Mouse (Mus musculus) lung, embryonic 16.5 days (tissue): ENCODE measurements around the gene Banf1. TPM values are rescaled to one million over a fixed set of nuclear protein-coding genes. Genes with fewer than 3 reads are reported as not detected.
"Not testable (repeated sequence)": the region's sequence is repeated elsewhere in the genome, so short reads cannot be mapped to it uniquely, and the experiment has no call there.

Source experiments
- ATAC-seq: fragments of 200-750 bp; cut with Nextera tagmentation; 2 replicates; pipeline ENCODE4 v1.8.0; 2017; ENCODE audit warnings: low read depth, mild to moderate bottlenecking, moderate library complexity
- H3K27ac ChIP-seq: fragments of 300-500 bp; sonication (generic); 2 replicates; pipeline ENCODE4 v1.5.1; 2014; ENCODE audit warnings: mild to moderate bottlenecking, control low read depth, low read length
- H3K27me3 ChIP-seq: fragments of 300-500 bp; sonication (generic); 2 replicates; pipeline ENCODE4 v1.6.1; 2014; ENCODE audit warnings: low read depth, low read length, mixed read lengths; ENCODE audit not compliant: control insufficient read depth, insufficient read depth
- H3K36me3 ChIP-seq: fragments of 300-500 bp; sonication (generic); 2 replicates; pipeline ENCODE4 v1.6.1; 2014; ENCODE audit warnings: low read length; ENCODE audit not compliant: control insufficient read depth, insufficient read depth
- H3K4me1 ChIP-seq: fragments of 300-500 bp; sonication (generic); replicated peaks from 2 replicates; pipeline ENCODE4 v1.6.1; 2014; ENCODE audit warnings: low read length, mixed read lengths; ENCODE audit not compliant: control insufficient read depth, insufficient read depth
- H3K4me2 ChIP-seq: fragments of 300-500 bp; sonication (generic); 2 replicates; pipeline ENCODE4 v1.6.1; 2014; ENCODE audit warnings: low read depth, low read length, control low read depth
- H3K4me3 ChIP-seq: fragments of 300-500 bp; sonication (generic); 2 replicates; pipeline ENCODE4 v1.5.1; 2014; ENCODE audit warnings: mild to moderate bottlenecking, low read length, control low read depth
- H3K9ac ChIP-seq: fragments of 300-500 bp; sonication (generic); 2 replicates; pipeline ENCODE4 v1.6.1; 2014; ENCODE audit warnings: low read length, control low read depth
- H3K9me3 ChIP-seq: fragments of 300-500 bp; sonication (generic); 2 replicates; pipeline ENCODE4 v1.6.1; 2016; ENCODE audit warnings: low read length; ENCODE audit not compliant: control insufficient read depth
- whole genome bisulfite sequencing: fragments of 180-500 bp; shearing (Covaris S2); extraction: QIAGEN DNeasy Blood & Tissue Kit; methylation state at CpG from one replicate; pipeline ENCODE4 v1.1.7; 2014; 5-methylcytosine and 5-hydroxymethylcytosine counted together
- polyA plus RNA-seq: library from polyadenylated mRNA; unstranded; fragments of >200 nt; fragmentation: Nextera tagmentation; extraction: Ambion mirVana; gene quantifications from 2 replicates; pipeline ENCODE4 v1.2.1, GENCODE M21; 2015

Gene Banf1
- polyA plus RNA-seq, 1 experiment from 2014 or later, result 448 TPM

- no peaks in the 10 kb centered on the region for H3K9me3 ChIP-seq
- peak within 1 kb of the TSS; percentile 87 for H3K4me2 ChIP-seq
- H3K4me1 ChIP-seq, result peaks cover 14% of the 10 kb centered on the region
- under 1% methylated on average over 71 of the region's 92 CpGs for WGBS
- no peaks in the 10 kb centered on the region for H3K27me3 ChIP-seq
- H3K27ac ChIP-seq, result peak within 1 kb of the TSS; percentile 97
- peak within 1 kb of the TSS; percentile 92 for H3K9ac ChIP-seq
- peaks cover 35% of the 10 kb centered on the region for H3K36me3 ChIP-seq
- peak within 1 kb of the TSS; percentile 92 for H3K4me3 ChIP-seq
- ATAC-seq, result peak; percentile 97
These were observed 554 bp downstream of the Banf1 start, which contains the start of gene Eif1ad for GRCm38 (mm10) chr19:5366175-5367052. Eif1ad (plus strand) TSS chr19:5366741.

DNA sequence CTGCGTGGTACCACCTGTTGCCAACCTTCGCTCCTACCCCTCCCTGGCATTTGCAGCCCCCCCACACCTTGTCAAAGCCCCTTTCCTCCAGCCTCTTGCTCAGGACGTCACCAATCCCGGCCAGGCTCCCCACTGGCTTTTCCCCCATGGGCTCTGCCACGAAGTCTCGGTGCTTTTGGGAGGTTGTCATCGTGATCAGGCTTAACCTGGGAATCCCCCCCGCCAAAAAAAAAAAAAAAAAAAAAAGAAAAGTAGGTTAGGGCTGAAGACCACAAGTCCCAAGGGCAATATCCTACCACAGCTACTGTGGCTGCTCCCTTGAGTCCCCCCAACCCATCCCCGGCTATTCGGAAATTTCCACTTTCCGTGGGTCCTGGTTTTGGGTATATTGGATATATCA is 1.2 kb downstream of the Banf1 start:
- Histone ChIP-seq H3K9ac (peak overlapping the region; percentile 92), H3K4me2 (peak overlapping the region; percentile 87), H3K27ac (no peak overlapping the region), H3K27me3 (no peaks in the 10 kb centered on the region), H3K36me3 (peaks cover 32% of the 10 kb centered on the region), H3K4me3 (peak overlapping the region; percentile 92), H3K4me1 (peaks cover 14% of the 10 kb centered on the region), H3K9me3 (no peaks in the 10 kb centered on the region)
- 14% methylated on average over 11 of the region's 11 CpGs for WGBS
- no peak for ATAC-seq

GRCm38 (mm10) chr19:5364124-5364523 is 2.8 kb downstream of the Banf1 start:
- Histone ChIP-seq H3K4me1 (peaks cover 14% of the 10 kb centered on the region), H3K27me3 (no peaks in the 10 kb centered on the region), H3K27ac (no peak overlapping the region), H3K9ac (no peak overlapping the region), H3K36me3 (peaks cover 19% of the 10 kb centered on the region), H3K4me2 (no peak overlapping the region), H3K9me3 (no peaks in the 10 kb centered on the region), H3K4me3 (no peak overlapping the region)
- 85% methylated on average over 2 of the region's 2 CpGs for WGBS
- ATAC-seq, result no peak

GRCm38 (mm10) chr19:5362186-5362585 is 4.8 kb downstream of the Banf1 start:
- Histone ChIP-seq H3K9me3 (no peaks in the 10 kb centered on the region), H3K4me1 (peaks cover 6% of the 10 kb centered on the region), H3K4me2 (no peak overlapping the region), H3K27ac (no peak overlapping the region), H3K27me3 (no peaks in the 10 kb centered on the region), H3K9ac (no peak overlapping the region), H3K36me3 (peaks cover 13% of the 10 kb centered on the region), H3K4me3 (no peak overlapping the region)
- whole genome bisulfite sequencing, result 87% methylated on average over 2 of the region's 2 CpGs
- ATAC-seq, result no peak

DNA sequence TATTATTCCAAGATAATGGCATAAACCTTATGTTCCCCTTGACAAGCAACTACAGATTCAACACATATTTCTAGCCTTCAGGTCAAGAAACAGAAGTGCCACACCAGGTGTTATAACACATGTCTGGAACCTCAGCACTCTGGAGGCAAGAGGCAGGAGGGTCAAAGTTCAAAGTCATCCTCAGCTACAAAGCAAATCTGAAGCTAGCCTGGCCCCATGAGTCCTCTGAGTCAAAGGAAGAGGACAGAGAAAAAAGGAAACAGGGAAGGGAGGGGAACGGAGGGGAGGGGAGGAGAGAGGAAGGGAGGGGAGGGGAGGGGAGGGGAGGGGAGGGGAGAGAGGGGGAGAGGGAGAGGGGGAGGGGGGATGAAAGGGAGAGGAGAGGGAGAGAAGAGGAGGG is 10.9 kb downstream of the Banf1 start:
- no peak for ATAC-seq
- Histone ChIP-seq H3K27me3 (no peaks in the 10 kb centered on the region), H3K4me1 (no peaks in the 10 kb centered on the region), H3K9ac (no peak overlapping the region), H3K4me2 (no peak overlapping the region), H3K9me3 (no peaks in the 10 kb centered on the region), H3K36me3 (no peaks in the 10 kb centered on the region), H3K4me3 (no peak overlapping the region), H3K27ac (no peak overlapping the region)
- no CpG with 5 or more reads among the region's 1 CpGs for WGBS

- ATAC-seq, result no peak
- Histone ChIP-seq H3K27me3 (no peaks in the 10 kb centered on the region), H3K9ac (no peak overlapping the region), H3K4me1 (no peaks in the 10 kb centered on the region; the same call in 1 of the 2 replicates), H3K27ac (no peak overlapping the region), H3K36me3 (no peaks in the 10 kb centered on the region), H3K4me3 (no peak overlapping the region), H3K9me3 (no peaks in the 10 kb centered on the region), H3K4me2 (no peak overlapping the region)
- WGBS, result 71% methylated on average over 2 of the region's 2 CpGs
These were observed 13.4 kb downstream of the Banf1 start for GRCm38 (mm10) chr19:5353609-5354008.

DNA sequence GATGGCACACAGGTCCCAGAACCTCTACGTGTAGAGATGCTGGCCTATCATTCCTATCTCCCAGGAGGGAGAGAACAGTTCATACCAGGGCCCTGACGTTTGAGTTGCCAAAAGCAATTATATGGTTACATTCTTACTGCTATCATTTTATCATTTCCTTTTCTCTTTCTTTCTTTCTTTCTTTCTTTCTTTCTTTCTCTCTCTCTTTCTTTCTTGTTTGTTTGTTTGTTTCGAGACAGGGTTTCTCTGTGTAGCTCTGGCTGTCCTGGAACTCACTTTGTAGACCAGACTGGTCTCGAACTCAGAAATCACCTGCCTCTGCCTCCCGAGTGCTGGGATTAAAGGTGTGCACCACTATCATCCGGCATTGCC is 17.5 kb downstream of the Banf1 start, which contains the start of gene Cst6:
TSS of gene Cst6 (minus strand) at position 73 of the 372 bp plus-strand sequence.
- not testable (repeated sequence) for H3K27me3 ChIP-seq, H3K4me1 ChIP-seq, H3K27ac ChIP-seq, H3K36me3 ChIP-seq, ATAC-seq, H3K9me3 ChIP-seq
- peak within 1 kb of the TSS; percentile 77 for H3K4me2 ChIP-seq
- peak within 1 kb of the TSS; percentile 36 for H3K4me3 ChIP-seq
- peak within 1 kb of the TSS; percentile 59 for H3K9ac ChIP-seq
- WGBS, result 60% methylated on average over 6 of the region's 6 CpGs

GRCm38 (mm10) chr19:5348526-5349501 is 18.2 kb downstream of the Banf1 start:
- H3K9me3 ChIP-seq, result no peaks in the 10 kb centered on the region
- peak; percentile 38; the same call in 1 of the 2 replicates for ATAC-seq
- peak overlapping the region; percentile 36 for H3K4me3 ChIP-seq
- peak overlapping the region; percentile 59 for H3K9ac ChIP-seq
- H3K27ac ChIP-seq, result no peak overlapping the region
- H3K4me1 ChIP-seq, result no peaks in the 10 kb centered on the region; the same call in 1 of the 2 replicates
- H3K27me3 ChIP-seq, result no peaks in the 10 kb centered on the region
- H3K4me2 ChIP-seq, result peak overlapping the region; percentile 77
- no peaks in the 10 kb centered on the region for H3K36me3 ChIP-seq
- 5% methylated on average over 34 of the region's 34 CpGs for WGBS

GRCm38 (mm10) chr19:5348064-5348463 is 18.9 kb downstream of the Banf1 start:
- no peak overlapping the region for H3K27ac ChIP-seq
- H3K4me3 ChIP-seq, result no peak overlapping the region
- H3K36me3 ChIP-seq, result no peaks in the 10 kb centered on the region
- H3K4me1 ChIP-seq, result no peaks in the 10 kb centered on the region; the same call in 1 of the 2 replicates
- no peak for ATAC-seq
- WGBS, result 71% methylated on average over 6 of the region's 6 CpGs
- no peaks in the 10 kb centered on the region for H3K27me3 ChIP-seq
- no peak overlapping the region for H3K9ac ChIP-seq
- no peaks in the 10 kb centered on the region for H3K9me3 ChIP-seq
- no peak overlapping the region for H3K4me2 ChIP-seq
